Mouse (Mus musculus): ENCODE results near the gene Unk.

The Unk gene

GRCm38 (mm10) chr11:116030088-116030897, at the start of gene Unk:
TSS of gene Unk (plus strand) at chr11:116030322.
- DNase-seq, result peak; percentile 94 to 98

- DNase-seq, result no peak
These were observed 47.6 kb upstream of the Unk start for GRCm38 (mm10) chr11:115982472-115982871.

DNA sequence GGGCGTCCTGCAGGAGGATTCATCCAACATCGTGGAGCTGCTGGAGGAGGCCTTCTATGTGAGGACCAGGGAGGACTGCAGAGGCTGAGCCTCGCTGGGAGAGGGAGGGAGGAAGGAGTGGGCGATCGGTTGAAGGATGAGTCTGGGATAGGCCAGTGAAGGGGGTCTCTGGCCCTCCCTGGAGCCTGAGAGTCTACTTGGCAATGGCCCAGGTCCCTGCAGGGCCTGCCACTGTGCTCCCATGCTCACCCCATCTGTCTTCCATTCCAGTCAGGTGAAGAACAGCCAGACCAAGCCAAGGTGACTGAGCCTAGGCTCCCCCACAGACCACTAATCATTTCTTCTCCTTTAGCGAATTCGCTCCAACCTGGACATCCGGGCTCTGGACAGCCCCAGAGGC, 46.8 kb upstream of the Unk start:
- no peak for DNase-seq

DNA sequence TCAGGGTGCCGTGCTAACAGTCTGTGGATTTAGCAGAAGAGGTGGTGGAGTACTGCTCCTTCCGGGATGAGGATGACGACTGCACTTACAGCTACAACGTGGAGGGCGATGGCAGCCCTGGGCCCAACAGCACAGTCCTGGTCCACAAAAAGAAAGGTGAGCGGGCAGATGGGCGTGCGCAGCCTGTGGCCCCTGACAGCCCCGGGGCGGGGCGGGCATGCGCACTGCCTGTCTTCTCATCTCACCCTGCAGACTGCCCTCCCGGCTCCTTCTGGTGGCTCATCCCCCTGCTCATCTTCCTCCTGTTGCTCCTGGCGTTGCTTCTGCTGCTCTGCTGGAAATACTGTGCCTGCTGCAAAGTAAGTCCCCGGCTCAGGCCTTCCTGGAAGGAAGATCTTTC, 40.4 kb upstream of the Unk start:
- DNase-seq, result no peak

DNA sequence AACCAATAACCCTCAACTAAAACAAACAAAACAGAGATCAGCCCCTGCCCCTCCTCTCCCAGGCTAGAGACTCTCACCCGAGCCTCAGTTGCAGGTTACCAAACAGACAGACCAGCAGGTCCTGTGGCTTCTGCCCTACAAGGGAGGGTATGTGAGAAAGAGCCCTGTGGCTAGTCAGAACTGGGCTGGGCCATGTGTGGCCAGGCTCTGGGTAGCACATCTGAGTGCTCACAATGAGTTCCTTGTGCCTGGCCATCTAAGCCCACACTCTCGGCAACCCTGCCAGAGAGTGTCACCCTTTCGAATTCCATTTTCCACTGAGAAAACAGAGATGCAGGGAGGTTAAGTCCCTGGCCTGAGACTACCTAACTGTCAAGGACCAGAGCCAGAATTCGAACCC, 38.0 kb upstream of the Unk start:
- no peak for DNase-seq

DNA sequence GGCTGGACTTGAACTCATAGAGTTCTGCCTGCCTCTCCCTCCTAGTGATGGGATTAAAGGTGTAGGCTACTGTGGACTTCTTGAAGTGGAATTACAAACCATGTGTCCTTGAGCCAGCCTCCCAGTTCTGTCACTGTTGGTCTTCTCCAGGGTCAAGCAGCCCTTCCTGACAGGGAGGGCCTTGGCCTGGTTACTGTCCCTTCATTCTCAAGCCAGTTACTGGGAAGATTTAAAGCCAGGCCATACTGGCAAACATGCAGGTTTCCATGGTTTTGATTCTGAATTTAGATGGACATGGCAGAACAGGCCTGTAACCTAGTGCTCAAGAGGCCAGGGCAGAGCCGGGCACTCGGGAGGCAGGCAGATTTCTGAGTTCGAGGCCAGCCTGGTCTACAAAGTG, 34.9 kb upstream of the Unk start:
- no peak for DNase-seq

GRCm38 (mm10) chr11:115997047-115997446, 33.1 kb upstream of the Unk start:
- no peak for DNase-seq

DNA sequence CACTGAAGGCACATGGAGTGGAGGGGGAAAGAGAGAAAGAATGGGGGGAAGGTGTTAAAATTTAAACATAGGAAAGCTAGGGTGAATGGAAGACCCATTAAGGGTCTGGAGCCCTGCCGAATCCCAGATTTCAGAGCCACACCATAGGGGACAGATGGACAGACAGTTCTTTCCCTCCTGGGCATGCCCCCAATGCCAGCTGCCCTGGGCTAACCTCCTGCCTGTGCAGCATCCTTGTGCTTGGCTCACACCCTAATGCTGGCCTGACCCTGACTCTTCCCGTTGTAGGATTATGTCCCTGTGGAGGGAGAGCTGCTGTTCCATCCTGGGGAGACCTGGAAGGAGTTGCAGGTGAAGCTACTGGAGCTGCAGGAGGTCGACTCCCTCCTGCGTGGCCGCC, 32.5 kb upstream of the Unk start:
- no peak for DNase-seq

- no peak for DNase-seq
These were observed 31.1 kb upstream of the Unk start for GRCm38 (mm10) chr11:115999027-115999426.

- DNase-seq, result peak in 1 of 2 experiments; percentile 59
These were observed 30.5 kb upstream of the Unk start for GRCm38 (mm10) chr11:115999538-116000143.

DNA sequence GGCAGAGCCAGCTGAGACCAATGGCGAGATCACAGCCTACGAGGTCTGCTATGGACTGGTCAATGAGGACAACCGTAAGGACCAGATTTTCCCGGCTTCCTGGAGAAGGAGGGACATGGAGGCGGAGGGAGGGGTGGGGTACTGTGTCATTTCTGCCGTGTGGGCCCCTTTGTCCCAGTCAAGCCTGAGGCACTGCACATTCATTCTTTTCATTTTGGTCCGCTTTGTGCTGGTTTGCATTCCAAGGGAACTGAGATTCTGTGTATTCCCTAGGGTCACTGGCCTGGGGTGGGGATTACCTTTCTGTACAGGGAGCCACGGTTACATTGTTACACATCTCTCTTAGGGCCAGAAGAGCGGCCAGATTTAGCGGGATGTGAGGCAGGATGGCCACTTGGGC, 29.5 kb upstream of the Unk start:
- no peak for DNase-seq

GRCm38 (mm10) chr11:116001725-116002124, 28.4 kb upstream of the Unk start:
- DNase-seq, result no peak

DNA sequence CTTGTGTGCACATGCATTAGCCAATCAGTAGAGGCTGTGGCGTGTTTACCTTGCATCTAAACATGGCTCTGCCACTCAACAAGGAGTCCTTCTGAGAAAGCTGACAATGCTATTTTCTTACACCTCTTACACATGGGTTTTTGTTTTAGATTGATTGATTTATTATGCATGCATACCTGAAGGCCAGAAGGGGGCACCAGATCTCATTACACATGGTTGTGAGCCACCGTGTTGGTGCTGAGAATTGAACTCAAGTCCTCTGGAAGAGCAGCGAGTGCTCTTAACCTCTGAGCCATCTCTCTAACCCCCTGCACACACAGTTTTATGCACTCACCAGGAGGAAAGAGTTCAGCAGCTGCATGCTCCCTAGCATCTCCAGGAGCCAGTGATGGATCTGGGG, 27.2 kb upstream of the Unk start:
- no peak for DNase-seq

- DNase-seq, result no peak
These were observed 25.8 kb upstream of the Unk start for GRCm38 (mm10) chr11:116004186-116004823.

DNA sequence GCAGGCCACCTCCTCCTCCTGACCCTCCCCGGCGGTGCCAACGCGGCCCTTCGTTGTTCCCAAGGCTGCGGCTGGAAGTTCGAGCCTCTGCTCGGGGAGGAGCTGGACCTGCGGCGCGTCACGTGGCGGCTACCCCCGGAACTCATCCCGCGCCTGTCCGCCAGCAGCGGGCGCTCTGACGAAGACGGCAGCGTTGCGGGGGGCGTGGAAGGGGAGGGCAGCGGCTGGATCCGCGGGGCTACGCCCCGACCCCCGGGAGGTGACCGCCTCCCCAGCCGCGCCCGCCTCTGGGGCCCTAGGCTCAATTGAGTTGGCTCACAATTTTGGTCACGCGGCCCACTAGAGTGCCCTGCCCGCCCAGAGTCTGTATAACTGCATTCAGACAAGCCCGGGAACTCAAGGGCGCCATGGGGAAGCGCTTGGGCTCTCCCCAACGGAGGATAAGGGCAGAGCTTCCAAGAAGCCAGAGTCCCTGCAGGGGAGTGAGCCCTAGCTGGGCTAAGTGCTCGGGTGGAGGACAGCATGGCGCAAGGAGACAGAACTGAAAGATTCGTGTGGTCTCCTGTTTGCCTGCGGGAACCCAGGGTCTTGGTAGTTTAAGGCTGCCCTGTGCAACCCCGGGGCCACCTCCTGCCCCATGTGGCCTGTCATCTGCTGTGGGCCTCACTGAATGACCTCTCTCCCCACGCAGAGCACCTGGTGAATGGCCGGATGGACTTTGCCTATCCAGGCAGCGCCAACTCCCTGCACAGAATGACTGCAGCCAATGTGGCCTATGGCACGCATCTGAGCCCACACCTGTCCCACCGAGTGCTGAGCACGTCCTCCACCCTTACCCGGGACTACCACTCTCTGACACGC, 25.1 kb upstream of the Unk start:
- peak; percentile 60 to 62 for DNase-seq

DNA sequence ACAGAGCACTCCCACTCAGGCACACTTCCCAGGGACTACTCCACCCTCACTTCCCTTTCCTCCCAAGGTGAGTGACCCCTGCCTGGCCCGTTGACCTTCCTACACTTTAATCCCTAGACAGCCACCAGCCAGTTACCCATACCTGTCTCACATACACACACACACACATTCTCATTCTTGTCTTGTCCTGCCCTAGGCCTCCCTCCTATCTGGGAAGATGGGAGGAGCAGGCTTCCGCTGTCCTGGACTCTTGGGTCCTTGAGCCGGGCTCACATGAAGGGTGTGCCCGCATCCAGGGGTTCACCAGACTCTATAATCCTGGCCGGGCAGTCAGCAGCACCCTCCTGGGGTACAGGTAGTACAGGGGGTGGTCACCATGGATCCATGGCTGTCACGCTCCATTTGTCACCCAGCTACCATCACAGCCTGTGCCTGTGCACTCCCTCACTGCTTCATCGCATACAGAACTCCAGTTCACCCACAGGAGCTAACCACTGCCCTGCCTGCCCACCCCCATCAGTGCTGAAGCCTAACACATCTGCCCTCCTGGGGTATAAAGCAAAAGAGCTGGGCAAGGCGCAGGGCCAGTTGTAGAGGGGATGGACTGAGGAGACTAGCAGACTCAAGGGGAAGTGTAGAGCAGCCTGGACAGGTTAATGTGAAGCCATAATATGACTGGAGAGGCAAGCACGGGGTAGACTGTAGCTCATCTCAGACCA, 24.3 kb upstream of the Unk start:
- DNase-seq, result no peak

GRCm38 (mm10) chr11:116007095-116007850, 22.8 kb upstream of the Unk start:
- DNase-seq, result no peak

DNA sequence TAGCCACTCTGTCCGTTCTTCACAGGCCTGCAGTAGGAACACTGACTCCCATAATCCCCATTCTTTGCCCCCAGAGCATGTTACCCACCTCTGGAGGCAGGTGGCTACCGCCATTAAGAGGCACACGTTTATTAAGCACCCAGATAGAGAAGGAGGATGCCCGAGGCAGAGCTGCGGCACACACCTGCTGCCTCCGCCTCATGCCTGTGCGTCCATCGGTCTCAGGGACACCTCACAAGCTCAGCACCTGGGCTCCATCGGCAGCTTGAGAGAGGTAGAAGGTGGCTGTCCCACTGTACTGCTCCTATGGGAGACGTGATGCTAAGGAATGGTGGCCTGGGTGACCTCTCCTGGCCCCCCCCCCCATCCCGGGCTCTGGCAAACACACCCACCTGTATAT, 21.7 kb upstream of the Unk start:
- no peak for DNase-seq

GRCm38 (mm10) chr11:116008832-116009375, 21.2 kb upstream of the Unk start:
- no peak for DNase-seq

DNA sequence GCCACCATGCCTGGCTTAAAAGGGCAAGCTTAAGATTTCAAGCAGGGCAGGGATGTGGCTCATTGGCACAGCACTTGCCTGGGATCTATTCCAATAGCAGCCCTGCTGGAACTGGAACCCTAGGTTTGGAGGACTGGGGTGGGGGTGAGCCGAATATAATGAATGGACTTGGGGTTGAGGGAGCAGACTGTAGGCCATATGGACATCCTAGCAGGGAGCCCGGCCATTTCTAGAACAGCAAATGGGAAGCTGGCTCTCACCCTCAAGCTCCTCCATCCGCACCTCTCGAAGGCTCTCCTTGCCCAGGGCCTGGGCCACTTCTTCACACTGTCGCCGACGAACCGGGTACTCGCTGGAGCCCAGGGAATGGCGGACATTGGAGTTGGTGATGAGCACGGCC, 20.5 kb upstream of the Unk start:
- DNase-seq, result no peak

GRCm38 (mm10) chr11:116010146-116010545, 20.0 kb upstream of the Unk start:
- DNase-seq, result peak in 1 of 2 experiments; percentile 18
